Mouse (Mus musculus) liver, adult 2 months (tissue): Measurements from ENCODE around the gene Bank1.

Experiments used
- CTCF ChIP-seq: fragments of 200-500 bp; IDR thresholded peaks from 2 replicates; pipeline ENCODE4 v1.5.1; 2011; ENCODE audit warnings: low read depth, low read length, control low read depth
- POLR2A ChIP-seq: fragments of 200-500 bp; IDR thresholded peaks from 2 replicates; pipeline ENCODE4 v1.6.1; 2011; ENCODE audit warnings: low read length, control low read depth; ENCODE audit not compliant: insufficient read depth; ENCODE audit errors: extremely low read depth

GRCm38 (mm10) chr3:136252820-136253219, 73.0 kb downstream of the Bank1 start:
- TF ChIP-seq POLR2A, result no peak
- TF ChIP-seq CTCF, result no peak
